Mouse (Mus musculus): Measurements from ENCODE around the gene Tmem253. TPM values are rescaled to one million over a fixed set of nuclear protein-coding genes. Genes with fewer than 3 reads are reported as not detected.

Gene Tmem253
- polyA plus RNA-seq, 1 experiment from 2014 or later: 0.63 TPM

Other genes with a start within 250 kb of the Tmem253 start
- gene Ang4, start 242.1 kb upstream of the Tmem253 start, polyA plus RNA-seq (2016; fragmentation: Nextera tagmentation; extraction: Ambion mirVana): not detected in 2 replicates
- not detected in 2 replicates for gene AY358078, start 215.6 kb upstream of the Tmem253 start, polyA plus RNA-seq (2016; fragmentation: Nextera tagmentation; extraction: Ambion mirVana)
- gene Ear6, start 162.0 kb upstream of the Tmem253 start, polyA plus RNA-seq (2016; fragmentation: Nextera tagmentation; extraction: Ambion mirVana): not detected in 2 replicates
- 55.5 and 56.8 TPM in 2 replicates for gene Mettl17, start 130.8 kb upstream of the Tmem253 start, polyA plus RNA-seq (2016; fragmentation: Nextera tagmentation; extraction: Ambion mirVana)
- gene Slc39a2, start 122.8 kb upstream of the Tmem253 start, polyA plus RNA-seq (2016; fragmentation: Nextera tagmentation; extraction: Ambion mirVana): 1.4 and 1.5 TPM in 2 replicates
- gene Ndrg2, start 101.5 kb upstream of the Tmem253 start, polyA plus RNA-seq (2016; fragmentation: Nextera tagmentation; extraction: Ambion mirVana): 30.9 and 37.1 TPM in 2 replicates
- gene Tppp2, start 97.2 kb upstream of the Tmem253 start, polyA plus RNA-seq (2016; fragmentation: Nextera tagmentation; extraction: Ambion mirVana): not detected in 2 replicates
- not detected in 2 replicates for gene Rnase13, start 92.9 kb upstream of the Tmem253 start, polyA plus RNA-seq (2016; fragmentation: Nextera tagmentation; extraction: Ambion mirVana)
- 204 and 214 TPM in 2 replicates for gene Arhgef40, start 30.9 kb upstream of the Tmem253 start, polyA plus RNA-seq (2016; fragmentation: Nextera tagmentation; extraction: Ambion mirVana)
- 56.7 and 60.6 TPM in 2 replicates for gene Zfp219, start 5.1 kb downstream of the Tmem253 start, polyA plus RNA-seq (2016; fragmentation: Nextera tagmentation; extraction: Ambion mirVana)
- not detected in 2 replicates for gene Olfr221, start 26.8 kb downstream of the Tmem253 start, polyA plus RNA-seq (2016; fragmentation: Nextera tagmentation; extraction: Ambion mirVana)
- 778 and 818 TPM in 2 replicates for gene Hnrnpc, start 88.4 kb downstream of the Tmem253 start, polyA plus RNA-seq (2016; fragmentation: Nextera tagmentation; extraction: Ambion mirVana)
- 72.3 and 75.9 TPM in 2 replicates for gene Rpgrip1, start 95.0 kb downstream of the Tmem253 start, polyA plus RNA-seq (2016; fragmentation: Nextera tagmentation; extraction: Ambion mirVana)
- gene Supt16, start 181.8 kb downstream of the Tmem253 start, polyA plus RNA-seq (2016; fragmentation: Nextera tagmentation; extraction: Ambion mirVana): 74.9 and 77.4 TPM in 2 replicates
- 56.5 and 56.7 TPM in 2 replicates for gene Chd8, start 242.1 kb downstream of the Tmem253 start, polyA plus RNA-seq (2016; fragmentation: Nextera tagmentation; extraction: Ambion mirVana)

Measured in embryonic facial prominence, embryonic 12.5 days (tissue).